Mouse (Mus musculus) small intestine, adult 10 weeks (tissue): ENCODE measurements around the gene Nudt10. TPM values are rescaled to one million over a fixed set of nuclear protein-coding genes. Genes with fewer than 3 reads are reported as not detected.

Experiments used
- polyA plus RNA-seq: library from polyadenylated mRNA; stranded (reverse); fragments of 350-450 nt; fragmentation: Illumina TruSeq; extraction: RNeasy Lipid Tissue Mini Kit (QIAGEN cat#74804); gene quantifications from one replicate; pipeline ENCODE4 v1.2.3, GENCODE M21; 2014; ENCODE audit warnings: low replicate concordance

Gene Nudt10
- polyA plus RNA-seq, result 0.71 TPM

DNA sequence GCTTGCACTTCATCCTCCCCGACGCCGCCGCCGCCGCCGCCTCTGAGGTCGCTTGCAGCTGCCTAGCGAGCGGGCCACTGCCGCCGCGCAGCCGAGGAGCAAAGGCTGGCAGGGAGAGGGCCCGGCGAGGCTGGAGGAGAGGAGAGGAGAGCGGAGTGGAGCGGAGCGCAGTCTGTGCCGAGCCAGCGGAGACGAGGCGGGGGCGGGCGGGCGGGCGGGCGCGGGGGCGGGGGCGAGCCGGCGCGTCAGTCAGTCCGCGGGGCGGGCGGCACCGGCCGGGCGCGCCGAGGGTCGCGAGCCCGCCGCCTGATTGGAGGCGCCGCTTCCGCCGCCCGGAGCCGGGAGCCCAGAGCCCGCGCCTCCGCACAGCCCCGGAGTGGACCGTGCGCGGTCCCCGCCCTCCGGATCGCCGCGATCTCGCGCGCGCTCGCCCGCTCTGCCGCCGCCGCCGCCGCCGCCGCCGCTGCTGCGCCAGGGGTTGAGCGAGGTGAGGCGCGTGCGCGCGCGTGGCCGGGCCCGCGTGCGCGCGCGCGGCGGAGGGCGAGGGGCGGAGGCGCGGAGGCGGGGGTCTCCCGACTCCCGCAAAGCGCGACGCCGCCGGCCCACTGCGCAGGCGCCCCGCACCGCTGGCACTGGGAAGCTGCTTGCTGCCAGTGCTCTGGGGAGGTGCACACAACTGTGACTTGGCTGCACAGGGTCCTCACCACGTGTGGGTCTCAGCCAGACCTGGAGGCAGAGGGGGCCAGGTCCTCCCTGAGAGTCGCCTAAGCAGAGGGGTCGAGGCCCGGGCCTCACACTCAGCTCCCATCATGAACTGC, at the start of gene Nudt10:
Gene Nudt10, minus strand, starts transcription at position 193 of the 818 bp plus-strand sequence.

Other genes starting within 250 kb of the Nudt10 start
- gene Nudt11, start 125.6 kb downstream of the Nudt10 start, polyA plus RNA-seq, result 1.2 TPM
- gene AU022751, start 89.6 kb downstream of the Nudt10 start, polyA plus RNA-seq, result not detected
- gene Bmp15, start 147.7 kb upstream of the Nudt10 start, polyA plus RNA-seq, result not detected
- 1.4 TPM for gene Shroom4, start 226.8 kb upstream of the Nudt10 start, polyA plus RNA-seq